Mouse (Mus musculus) olfactory bulb, adult 2 months (tissue): ENCODE data around the gene Fgf8. TPM values are rescaled to one million over a fixed set of nuclear protein-coding genes. Genes with fewer than 3 reads are reported as not detected.
A peak's percentile ranks its signal among the peaks of the same experiment; 100 is the strongest.

ENCODE experiments used
- H3K27ac ChIP-seq: fragments of 200-500 bp; 2 replicates; pipeline ENCODE4 v1.5.1; 2012; ENCODE audit warnings: low read depth, low read length; ENCODE audit not compliant: insufficient read depth
- H3K4me1 ChIP-seq: fragments of 200-500 bp; 2 replicates; pipeline ENCODE4 v1.6.1; 2012; ENCODE audit warnings: low read length; ENCODE audit not compliant: control insufficient read depth, insufficient read depth
- H3K4me3 ChIP-seq: fragments of 200-500 bp; 2 replicates; pipeline ENCODE4 v1.5.1; 2012; ENCODE audit warnings: mild to moderate bottlenecking, low read depth, low read length, moderate library complexity; ENCODE audit not compliant: insufficient read depth
- CTCF ChIP-seq: fragments of 200-500 bp; IDR thresholded peaks from 2 replicates; pipeline ENCODE4 v1.5.1; 2012; ENCODE audit warnings: low read depth, mild to moderate bottlenecking, low read length, moderate library complexity; ENCODE audit not compliant: insufficient read depth
- POLR2A ChIP-seq: fragments of 200-500 bp; IDR thresholded peaks from 2 replicates; pipeline ENCODE4 v1.6.1; 2012; ENCODE audit warnings: mild to moderate bottlenecking, low read depth, low read length, moderate library complexity; ENCODE audit not compliant: insufficient read depth
- WGBS: fragments of 180-500 bp; shearing (Covaris S2); methylation state at CpG from one replicate; pipeline ENCODE4 v1.1.7; 2018; 5-methylcytosine and 5-hydroxymethylcytosine counted together
- polyA plus RNA-seq: library from polyadenylated mRNA; stranded (reverse); fragments of >200 nt; gene quantifications from 2 replicates; pipeline ENCODE4 v1.2.4, GENCODE M21; 2012; ENCODE audit warnings: low replicate concordance; ENCODE audit not compliant: missing spikeins, insufficient read depth, insufficient read length

The Fgf8 gene
- polyA plus RNA-seq, 1 experiment, result not detected

- peak within 1 kb of the TSS; percentile 72 for H3K4me3 ChIP-seq
- H3K4me1 ChIP-seq, result peaks cover 8% of the 10 kb centered on the region
- H3K27ac ChIP-seq, result peak within 1 kb of the TSS; percentile 82
- TF ChIP-seq CTCF (no peak), POLR2A (peak; percentile 96)
- WGBS, result under 1% methylated on average over 67 of the region's 71 CpGs
These were observed 40.6 kb upstream of the Fgf8 start, which contains the start of gene Mgea5 for GRCm38 (mm10) chr19:45783181-45783932. Gene Mgea5, minus strand, starts transcription at chr19:45783837.

- WGBS, result under 1% methylated on average over 36 of the region's 36 CpGs
- Histone ChIP-seq H3K4me3 (peak overlapping the region; percentile 72), H3K4me1 (peaks cover 9% of the 10 kb centered on the region), H3K27ac (peak overlapping the region; percentile 82)
- TF ChIP-seq POLR2A (no peak), CTCF (no peak)
These were observed 39.7 kb upstream of the Fgf8 start for GRCm38 (mm10) chr19:45782315-45783001.

DNA sequence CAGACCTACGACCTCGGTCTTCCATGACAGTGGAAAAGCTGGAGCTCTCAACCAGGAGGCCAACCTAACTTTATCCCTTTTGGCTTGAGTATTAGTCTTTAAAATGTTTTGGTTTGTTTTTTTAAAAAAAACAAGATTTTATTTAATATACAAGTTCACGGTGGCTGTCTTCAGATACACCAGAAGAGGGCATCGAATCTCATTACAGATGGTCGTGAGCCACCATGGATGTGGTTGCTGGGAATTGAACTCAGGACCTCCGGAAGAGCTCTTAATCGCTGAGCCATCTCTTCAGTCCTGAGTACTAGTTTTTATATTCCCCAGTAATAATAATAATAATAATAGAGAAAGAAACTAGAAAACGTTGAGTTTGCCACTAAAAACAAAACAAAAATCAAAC lies 39.0 kb upstream of the Fgf8 start:
- Histone ChIP-seq H3K4me3 (no peak overlapping the region), H3K4me1 (peaks cover 9% of the 10 kb centered on the region), H3K27ac (no peak overlapping the region)
- no peak for TF ChIP-seq POLR2A
- TF ChIP-seq CTCF, result no peak
- WGBS, result 13% methylated on average over 8 of the region's 8 CpGs

- TF ChIP-seq CTCF, result no peak
- TF ChIP-seq POLR2A, result no peak
- Histone ChIP-seq H3K27ac (no peak overlapping the region), H3K4me3 (no peak overlapping the region), H3K4me1 (peaks cover 9% of the 10 kb centered on the region)
- WGBS, result 53% methylated on average over 13 of the region's 13 CpGs
These were observed 37.7 kb upstream of the Fgf8 start for GRCm38 (mm10) chr19:45780350-45780915.

DNA sequence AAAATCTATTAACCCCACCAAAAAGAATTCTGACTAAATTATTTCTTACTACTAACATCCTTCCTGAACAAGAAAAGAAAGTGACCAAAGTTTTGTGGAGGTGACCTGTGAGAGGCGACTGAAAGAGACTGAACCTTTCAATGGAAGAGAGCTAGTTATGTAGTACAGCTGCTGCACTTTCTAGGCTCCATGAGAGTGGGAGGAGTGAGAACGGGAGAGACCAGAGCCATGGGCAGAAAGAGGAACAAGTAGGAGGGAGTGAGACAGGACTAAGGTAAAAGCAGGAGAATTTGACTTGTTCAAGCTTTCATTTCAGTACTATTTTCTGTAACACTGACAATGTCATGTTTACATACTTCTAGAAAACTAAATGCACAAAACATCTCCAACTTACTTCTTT lies 32.8 kb upstream of the Fgf8 start:
- peaks cover 9% of the 10 kb centered on the region for H3K4me1 ChIP-seq
- TF ChIP-seq POLR2A, result no peak
- no peak for TF ChIP-seq CTCF
- H3K27ac ChIP-seq, result no peak overlapping the region
- WGBS, result 57% methylated on average over 2 of the region's 2 CpGs
- H3K4me3 ChIP-seq, result no peak overlapping the region

GRCm38 (mm10) chr19:45771501-45771900 lies 28.8 kb upstream of the Fgf8 start:
- no peaks in the 10 kb centered on the region for H3K4me1 ChIP-seq
- no peak overlapping the region for H3K27ac ChIP-seq
- no peak overlapping the region for H3K4me3 ChIP-seq
- 78% methylated on average over 5 of the region's 5 CpGs for WGBS
- TF ChIP-seq CTCF (no peak), POLR2A (no peak)

GRCm38 (mm10) chr19:45760810-45761209 lies 18.1 kb upstream of the Fgf8 start:
- 80% methylated on average over 3 of the region's 3 CpGs for WGBS
- TF ChIP-seq POLR2A, result no peak
- TF ChIP-seq CTCF, result no peak
- Histone ChIP-seq H3K27ac (no peak overlapping the region), H3K4me3 (no peak overlapping the region), H3K4me1 (no peaks in the 10 kb centered on the region)

DNA sequence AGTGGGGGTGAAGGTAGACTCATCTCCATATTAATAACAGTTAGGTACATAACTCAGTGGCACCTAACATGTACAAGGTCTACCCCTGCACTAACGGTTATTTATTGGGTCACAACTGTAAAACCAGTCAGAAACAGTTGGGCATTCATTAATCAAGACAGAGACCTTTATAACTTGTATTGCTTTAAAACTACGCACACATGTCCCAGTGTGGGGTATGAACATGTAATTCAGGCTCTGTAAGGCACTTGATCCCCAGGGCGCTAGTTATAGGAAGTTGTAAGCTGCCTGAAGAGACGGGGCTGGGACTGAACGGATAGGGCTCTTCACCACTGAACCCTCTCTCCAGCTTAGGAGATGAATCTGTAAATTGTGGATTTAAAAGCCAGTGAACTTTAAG lies 16.0 kb upstream of the Fgf8 start:
- H3K27ac ChIP-seq, result no peak overlapping the region
- no peak overlapping the region for H3K4me3 ChIP-seq
- 83% methylated on average over 5 of the region's 5 CpGs for WGBS
- TF ChIP-seq CTCF, result no peak
- TF ChIP-seq POLR2A, result no peak
- no peaks in the 10 kb centered on the region for H3K4me1 ChIP-seq

DNA sequence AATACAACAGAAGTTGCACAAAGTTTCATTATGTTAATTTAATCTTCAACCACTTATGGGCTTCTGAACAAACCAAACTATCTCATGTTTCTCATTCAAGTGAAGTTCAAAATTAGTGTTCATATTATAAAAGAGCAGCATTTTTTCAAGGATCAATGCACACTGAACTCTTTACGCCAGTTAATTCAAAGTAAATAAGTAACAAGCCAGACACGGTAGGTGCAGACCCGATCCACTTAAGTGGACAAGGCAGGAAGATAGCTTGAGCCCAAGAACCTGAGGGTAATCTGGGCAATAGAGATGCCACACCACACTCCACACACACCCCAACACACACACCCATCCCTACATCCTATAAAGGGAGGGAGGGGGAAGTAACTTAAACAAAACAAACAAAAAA lies 10.8 kb upstream of the Fgf8 start:
- peaks cover 5% of the 10 kb centered on the region; the same call in 1 of the 2 replicates for H3K4me1 ChIP-seq
- TF ChIP-seq CTCF (no peak), POLR2A (no peak)
- H3K4me3 ChIP-seq, result no peak overlapping the region
- H3K27ac ChIP-seq, result no peak overlapping the region
- WGBS, result 96% methylated on average over 3 of the region's 3 CpGs
